Mouse (Mus musculus): Measurements from ENCODE around the gene Nfib. TPM values are rescaled to one million over a fixed set of nuclear protein-coding genes. Genes with fewer than 3 reads are reported as not detected.

The Nfib gene
- total RNA-seq, 2 experiments from 2014 or later: 136 to 138 TPM

DNA sequence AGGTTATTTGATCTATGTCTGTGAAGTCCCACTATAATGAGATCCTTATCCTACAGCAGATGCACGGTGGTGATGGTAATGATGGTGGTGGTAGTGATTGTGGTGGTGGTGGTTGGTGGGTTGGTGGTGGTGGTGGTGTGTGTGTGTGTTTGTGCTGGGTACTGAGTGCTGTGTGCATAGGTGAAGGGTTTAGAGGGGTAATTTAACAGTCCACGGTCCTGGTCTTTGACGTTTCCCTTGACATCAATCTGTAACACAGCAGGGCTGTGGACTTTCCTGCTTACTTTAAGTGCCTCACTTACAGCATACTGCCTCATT, 13.6 kb downstream of the Nfib start:
- intact Hi-C loops (cut with DNase I): no loop called here
- no peak for DNase-seq

- peak in 1 of 2 experiments; percentile 37 for DNase-seq
- intact Hi-C loops (cut with DNase I): no loop called here
Observed at GRCm38 (mm10) chr4:82691126-82692008, 14.2 kb downstream of the Nfib start.

DNA sequence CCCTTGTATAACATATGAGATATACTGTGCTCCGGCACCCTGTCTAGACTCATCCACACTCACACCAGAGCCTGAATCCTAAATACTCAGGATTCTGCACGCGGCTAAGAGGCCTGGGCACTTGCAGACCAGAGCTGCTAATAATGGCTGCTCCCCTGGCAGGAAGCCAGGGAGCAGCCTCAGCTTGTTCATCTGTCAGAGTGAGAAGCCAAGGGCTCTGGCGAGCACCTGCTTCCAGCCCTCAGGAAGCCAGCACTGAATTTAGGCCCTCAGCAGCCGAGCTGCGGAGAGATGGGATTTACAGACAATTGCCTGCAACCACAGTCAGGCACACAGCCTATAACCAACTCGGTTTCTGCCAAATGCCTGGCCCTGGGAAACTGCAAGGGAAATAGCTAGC, 15.3 kb downstream of the Nfib start:
- DNase-seq: peak; percentile 50 to 63
- intact Hi-C loops (cut with DNase I): no loop called here

DNA sequence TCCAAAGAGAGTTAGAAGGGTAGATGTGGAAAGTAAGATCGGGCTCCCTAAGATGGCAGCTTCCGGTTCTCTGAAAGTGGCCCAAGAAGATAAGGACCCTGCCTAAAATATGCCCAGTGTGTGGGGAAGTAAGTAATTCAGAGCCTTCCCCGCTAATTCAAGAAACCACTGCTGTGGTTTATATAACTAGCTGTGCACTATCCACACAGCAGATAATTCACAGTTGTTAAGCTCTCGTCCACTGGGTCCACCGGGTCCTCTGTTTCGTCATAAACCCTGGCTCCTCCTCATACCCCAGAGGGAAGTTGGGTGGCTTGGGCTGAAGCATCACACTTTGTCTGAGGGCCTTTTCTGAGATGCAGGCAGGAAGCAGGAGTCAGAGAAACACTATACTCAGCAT, 19.5 kb downstream of the Nfib start:
- DNase-seq: no peak
- intact Hi-C loops (cut with DNase I): no loop called here

- no peak for DNase-seq
- intact Hi-C loops (cut with DNase I): no loop called here
Observed at GRCm38 (mm10) chr4:82684088-82684715, 21.3 kb downstream of the Nfib start.

DNA sequence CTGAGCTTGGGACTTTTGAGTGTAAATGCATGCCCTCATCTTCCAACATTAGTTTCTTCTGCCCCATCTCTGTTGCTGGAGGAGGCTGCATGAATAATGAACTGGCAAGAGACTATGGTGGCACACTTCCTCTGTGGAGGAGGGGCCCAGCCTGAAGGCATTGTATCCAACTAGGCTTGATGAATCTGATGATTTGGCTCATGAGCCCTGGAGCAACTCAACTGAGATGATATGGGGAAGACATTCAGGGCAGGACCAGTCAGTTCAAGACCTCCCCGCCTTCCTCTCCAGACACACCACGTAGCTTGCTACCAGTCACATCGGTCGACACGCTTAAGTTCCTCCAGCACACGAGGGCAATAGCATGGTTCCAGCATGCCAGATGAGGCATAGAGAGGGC, 22.0 kb downstream of the Nfib start:
- DNase-seq: no peak
- intact Hi-C loops (cut with DNase I): no loop called here

GRCm38 (mm10) chr4:82676104-82676503, 29.4 kb downstream of the Nfib start:
- no peak for DNase-seq

GRCm38 (mm10) chr4:82667271-82667872, 38.2 kb downstream of the Nfib start:
- intact Hi-C loops (cut with DNase I): no loop called here
- no peak for DNase-seq

More at GRCm38 (mm10) chr4:82676104-82676503, 29.4 kb downstream of the Nfib start:
- intact Hi-C loops (cut with DNase I): no loop called here

GRCm38 (mm10) chr4:82664436-82664835, 41.1 kb downstream of the Nfib start:
- DNase-seq: no peak
- intact Hi-C loops (cut with DNase I): no loop called here

DNA sequence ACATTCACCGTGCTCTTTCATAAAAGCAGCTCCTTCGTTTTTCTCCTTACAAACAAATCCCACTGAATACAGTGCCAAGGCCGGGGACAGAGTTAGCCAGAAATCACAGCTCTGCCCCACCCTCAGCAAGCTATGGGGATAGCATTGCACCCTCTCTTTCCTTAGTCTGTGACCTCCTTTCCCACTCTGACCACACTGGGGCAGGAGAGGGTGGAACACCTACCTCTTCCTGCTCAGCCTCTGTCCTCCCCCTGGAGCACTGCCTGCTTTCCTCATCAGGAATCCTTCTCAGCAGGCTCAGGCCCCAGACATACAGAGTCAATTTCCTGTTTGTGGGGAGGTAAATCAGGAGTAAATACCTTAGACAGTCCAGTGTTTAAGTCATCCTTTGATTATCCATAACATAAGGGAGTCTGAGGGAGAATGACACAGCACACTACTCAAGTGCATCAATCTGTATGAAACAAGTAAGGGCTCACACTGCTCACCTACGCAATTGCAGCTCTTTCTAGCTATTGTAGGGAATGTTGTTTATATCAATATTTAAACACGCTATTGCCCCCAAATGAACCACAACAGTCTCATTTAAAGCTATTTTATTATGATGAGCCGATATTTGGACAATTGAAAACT, 41.7 kb downstream of the Nfib start:
- DNase-seq: no peak
- intact Hi-C loops (cut with DNase I): no loop called here

DNA sequence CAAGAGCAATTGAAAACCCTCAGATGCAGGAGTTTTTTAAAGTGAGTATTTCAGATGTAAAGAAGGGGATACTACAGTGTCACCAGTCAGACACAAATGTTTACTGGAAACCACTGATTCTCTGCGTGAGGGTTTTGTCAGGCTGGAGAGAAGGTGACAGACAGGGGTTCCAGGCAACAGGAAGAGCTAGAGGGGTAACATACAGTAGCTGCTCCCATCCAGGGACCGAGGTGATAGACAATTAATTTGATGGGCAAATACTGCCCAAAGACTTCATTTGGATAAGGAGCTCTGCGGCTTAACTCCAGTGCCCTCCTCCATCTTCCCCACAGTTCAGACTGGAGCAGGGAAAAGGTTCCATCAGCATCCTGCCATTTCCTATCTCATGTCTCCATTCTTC, 42.9 kb downstream of the Nfib start:
- intact Hi-C loops (cut with DNase I): no loop called here
- DNase-seq: no peak

- no peak for DNase-seq
- intact Hi-C loops (cut with DNase I): no loop called here
Observed at GRCm38 (mm10) chr4:82662222-82662621, 43.3 kb downstream of the Nfib start.

- intact Hi-C loops (cut with DNase I): no loop called here
- no peak for DNase-seq
Observed at GRCm38 (mm10) chr4:82661215-82661614, 44.3 kb downstream of the Nfib start.

DNA sequence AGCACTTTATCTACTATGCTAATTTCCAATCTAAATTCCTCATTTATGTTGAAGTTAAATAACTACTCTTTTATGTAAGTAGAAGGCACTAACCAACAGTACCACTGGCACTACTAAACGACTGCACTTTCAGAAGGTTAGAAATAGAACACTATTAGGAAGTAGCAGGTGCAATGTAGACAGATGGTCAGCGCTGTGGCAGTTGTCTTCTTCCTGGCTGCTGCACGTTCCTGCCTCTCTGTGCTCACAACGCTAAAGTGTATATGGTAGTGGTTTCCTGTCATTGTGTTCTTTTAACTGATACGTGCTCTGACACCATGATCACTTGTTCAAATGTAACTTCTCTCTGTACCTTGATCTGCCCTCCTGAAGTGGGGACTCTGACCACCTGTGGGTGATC, 59.9 kb downstream of the Nfib start:
- DNase-seq: no peak
- intact Hi-C loops (cut with DNase I): loop anchor here (10.0 kb wide), 1 partner anchor 159 kb away; no protein-coding TSS in a partner anchor

GRCm38 (mm10) chr4:82644797-82645196, 60.8 kb downstream of the Nfib start:
- intact Hi-C loops (cut with DNase I): loop anchor here (5.0 to 10.0 kb wide), 2 partner anchors 63 to 160 kb away; partner anchors contain the start of gene Nfib

GRCm38 (mm10) chr4:82643734-82644085, 61.8 kb downstream of the Nfib start:
- intact Hi-C loops (cut with DNase I): loop anchor here (2.0 to 10.0 kb wide), 3 partner anchors 64 to 291 kb away; partner anchors contain the start of gene Nfib
- no peak for DNase-seq

More at GRCm38 (mm10) chr4:82644797-82645196, 60.8 kb downstream of the Nfib start:
- DNase-seq: no peak

DNA sequence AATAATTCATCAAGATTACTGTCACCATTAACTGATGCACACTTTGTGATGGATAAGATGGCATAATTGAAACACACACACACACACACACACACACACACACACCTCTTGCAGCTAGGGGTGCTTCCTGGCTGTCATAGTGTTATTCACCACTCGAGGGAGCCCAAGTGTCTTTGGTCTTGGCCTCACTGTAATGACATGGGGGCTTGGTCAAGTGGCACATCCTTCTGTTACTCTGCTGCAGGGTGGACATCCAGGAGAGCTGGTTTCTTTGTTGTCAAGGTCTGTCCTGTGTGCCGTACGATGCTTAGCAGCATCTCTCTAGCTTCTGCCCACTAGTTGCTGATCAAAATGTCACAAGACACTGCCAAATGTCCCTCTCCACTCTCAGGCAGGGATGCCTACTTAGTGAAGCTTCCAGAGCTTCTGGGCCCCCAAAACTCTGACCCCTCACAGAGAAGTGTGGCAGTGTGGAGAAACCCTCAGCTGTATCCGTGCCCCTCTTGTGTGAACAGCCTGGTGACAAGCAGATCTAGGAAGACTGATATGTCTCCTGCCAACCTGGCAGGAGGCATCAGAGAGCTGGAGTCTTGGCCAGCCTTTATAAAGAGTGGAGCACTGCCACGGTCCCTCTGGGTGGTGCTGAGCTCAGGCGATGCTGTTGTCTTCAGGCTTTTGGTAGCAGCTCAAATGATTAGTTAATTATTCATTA, 62.4 kb downstream of the Nfib start:
- peak; percentile 13 to 53 for DNase-seq
- intact Hi-C loops (cut with DNase I): loop anchor here (2.0 to 10.0 kb wide), 3 partner anchors 64 to 292 kb away; partner anchors contain the start of gene Nfib

DNA sequence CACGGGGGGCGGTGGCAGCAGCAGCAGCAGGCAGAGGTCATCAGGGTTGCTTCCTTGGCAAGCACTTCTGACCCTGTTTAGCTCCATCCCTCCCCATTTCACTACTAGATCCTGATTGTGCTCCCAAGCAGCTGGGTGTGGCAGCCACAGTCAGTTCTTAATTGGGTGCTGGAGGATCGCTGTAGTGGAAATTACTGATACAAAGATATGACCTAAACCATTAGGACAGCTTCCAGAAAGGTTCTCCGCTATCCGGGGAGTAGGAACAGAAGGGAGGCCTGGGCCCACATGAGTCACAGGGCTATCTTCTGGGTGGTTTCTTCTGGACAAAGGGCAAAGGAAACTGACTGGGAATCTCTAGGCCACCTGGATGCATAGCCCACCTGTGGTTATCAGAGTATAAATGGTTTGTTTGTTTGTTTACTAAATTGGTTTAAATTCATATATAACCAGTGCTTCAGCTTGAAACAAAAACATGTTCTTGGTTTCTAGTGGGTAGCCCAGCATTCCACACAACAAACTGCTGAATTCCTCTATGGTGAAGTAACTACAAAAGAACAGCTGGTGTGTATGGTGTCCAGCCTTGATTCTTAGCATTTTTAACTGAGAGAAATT, 64.4 kb downstream of the Nfib start:
- intact Hi-C loops (cut with DNase I): loop anchor here (5.0 to 10.0 kb wide), 2 partner anchors 66 to 164 kb away; partner anchors contain the start of gene Nfib
- no peak for DNase-seq

DNA sequence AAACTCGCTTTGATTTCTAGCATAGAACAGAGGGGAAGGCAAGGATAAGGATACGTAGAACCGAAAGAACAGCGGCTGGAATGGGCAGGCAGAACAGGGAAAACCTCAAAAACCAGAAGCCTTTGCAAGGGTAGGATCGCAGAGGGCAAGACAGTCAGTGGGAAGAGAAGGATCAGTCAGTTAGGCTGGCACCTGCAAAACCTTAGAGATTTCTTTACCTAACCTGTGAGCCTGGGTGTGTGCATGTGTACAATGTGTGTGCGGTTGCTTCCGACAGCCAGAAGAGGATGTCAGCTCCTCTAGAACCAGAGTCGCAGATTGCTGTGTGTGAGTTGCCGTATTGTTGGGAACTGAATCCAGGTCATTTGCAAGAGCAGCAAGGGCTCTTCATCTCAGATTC, 67.3 kb downstream of the Nfib start:
- intact Hi-C loops (cut with DNase I): no loop called here

GRCm38 (mm10) chr4:82637633-82638032, 67.9 kb downstream of the Nfib start:
- intact Hi-C loops (cut with DNase I): no loop called here
- no peak for DNase-seq

More for the DNA sequence above, 67.3 kb downstream of the Nfib start:
- DNase-seq: no peak

Measured in heart, postnatal 14 days (tissue).